Mouse (Mus musculus) ovary, adult 18-20 months (tissue): ENCODE results near the gene Pcbp3.

Experiments
- DNase-seq: peaks from one replicate; pipeline ENCODE4 v3.0.0; 2022; ENCODE audit warnings: low spot score, mixed read lengths

Gene Pcbp3

GRCm38 (mm10) chr10:76729631-76730620 lies 231.8 kb downstream of the Pcbp3 start:
- DNase-seq = no peak

GRCm38 (mm10) chr10:76728369-76728768 lies 233.3 kb downstream of the Pcbp3 start:
- peak; percentile 56 for DNase-seq

- no peak for DNase-seq
These were observed 234.4 kb downstream of the Pcbp3 start for GRCm38 (mm10) chr10:76727301-76727700.

- no peak for DNase-seq
These were observed 234.8 kb downstream of the Pcbp3 start for GRCm38 (mm10) chr10:76726866-76727265.

- DNase-seq = peak; percentile 49
These were observed 235.9 kb downstream of the Pcbp3 start, which contains the start of gene Col6a1 for GRCm38 (mm10) chr10:76725682-76726285. Col6a1 (minus strand) TSS chr10:76726168.

GRCm38 (mm10) chr10:76725097-76725496 lies 236.6 kb downstream of the Pcbp3 start:
- no peak for DNase-seq

- DNase-seq = no peak
These were observed 237.4 kb downstream of the Pcbp3 start for GRCm38 (mm10) chr10:76724231-76724736.

GRCm38 (mm10) chr10:76722751-76723450 lies 238.8 kb downstream of the Pcbp3 start:
- DNase-seq = no peak

GRCm38 (mm10) chr10:76721746-76722145 lies 239.9 kb downstream of the Pcbp3 start:
- no peak for DNase-seq

GRCm38 (mm10) chr10:76721216-76721615 lies 240.5 kb downstream of the Pcbp3 start:
- DNase-seq = no peak

GRCm38 (mm10) chr10:76717631-76718030 lies 244.1 kb downstream of the Pcbp3 start:
- DNase-seq = no peak

- DNase-seq = no peak
These were observed 244.7 kb downstream of the Pcbp3 start for GRCm38 (mm10) chr10:76717026-76717425.

- DNase-seq = no peak
These were observed 247.4 kb downstream of the Pcbp3 start for GRCm38 (mm10) chr10:76714303-76714702.

- no peak for DNase-seq
These were observed 249.2 kb downstream of the Pcbp3 start for GRCm38 (mm10) chr10:76712500-76712899.
